Mouse (Mus musculus): ENCODE measurements around the gene Gm10642. TPM values are rescaled to one million over a fixed set of nuclear protein-coding genes. Genes with fewer than 3 reads are reported as not detected.

Gene Gm10642
- polyA plus RNA-seq, 1 experiment from 2014 or later: 0.23 TPM

- H3K79me2 ChIP-seq (ENCODE audit: inconsistent target): peaks cover 100% of the 10 kb centered on the region
- WGBS (ENCODE audit: missing documents): 35% methylated on average over 3 of the region's 3 CpGs
- no peak overlapping the region for H3K27ac ChIP-seq
- no peaks in the 10 kb centered on the region for H3K36me3 ChIP-seq (ENCODE audit: inconsistent target)
- no peak overlapping the region for H3K4me3 ChIP-seq (ENCODE audit: inconsistent target)
Observed at GRCm38 (mm10) chr9:70689926-70690325, 33.9 kb downstream of the Gm10642 start.

GRCm38 (mm10) chr9:70690579-70690978, 34.5 kb downstream of the Gm10642 start:
- Histone ChIP-seq H3K36me3 (ENCODE audit: inconsistent target) (no peaks in the 10 kb centered on the region), H3K79me2 (ENCODE audit: inconsistent target) (peaks cover 100% of the 10 kb centered on the region), H3K27ac (no peak overlapping the region), H3K4me3 (ENCODE audit: inconsistent target) (no peak overlapping the region)

GRCm38 (mm10) chr9:70691772-70692693, 36.0 kb downstream of the Gm10642 start:
- 14% methylated on average over 2 of the region's 2 CpGs for WGBS (ENCODE audit: missing documents)
- Histone ChIP-seq H3K4me3 (ENCODE audit: inconsistent target) (no peak overlapping the region), H3K36me3 (ENCODE audit: inconsistent target) (no peaks in the 10 kb centered on the region), H3K79me2 (ENCODE audit: inconsistent target) (peaks cover 100% of the 10 kb centered on the region), H3K27ac (no peak overlapping the region)

GRCm38 (mm10) chr9:70695723-70696122, 39.7 kb downstream of the Gm10642 start:
- 63% methylated on average over 2 of the region's 2 CpGs for WGBS (ENCODE audit: missing documents)

GRCm38 (mm10) chr9:70698090-70698489, 42.0 kb downstream of the Gm10642 start:
- WGBS (ENCODE audit: missing documents): 88% methylated on average over 1 of the region's 1 CpGs
- Histone ChIP-seq H3K27ac (no peak overlapping the region), H3K79me2 (ENCODE audit: inconsistent target) (peaks cover 100% of the 10 kb centered on the region), H3K36me3 (ENCODE audit: inconsistent target) (no peaks in the 10 kb centered on the region), H3K4me3 (ENCODE audit: inconsistent target) (no peak overlapping the region)

More at GRCm38 (mm10) chr9:70695723-70696122, 39.7 kb downstream of the Gm10642 start:
- Histone ChIP-seq H3K27ac (no peak overlapping the region), H3K36me3 (ENCODE audit: inconsistent target) (no peaks in the 10 kb centered on the region), H3K4me3 (ENCODE audit: inconsistent target) (no peak overlapping the region), H3K79me2 (ENCODE audit: inconsistent target) (peaks cover 100% of the 10 kb centered on the region)

GRCm38 (mm10) chr9:70703597-70704203, 47.6 kb downstream of the Gm10642 start:
- H3K36me3 ChIP-seq (ENCODE audit: inconsistent target): peaks cover 4% of the 10 kb centered on the region; the same call in 1 of the 2 replicates
- 98% methylated on average over 4 of the region's 5 CpGs for WGBS (ENCODE audit: missing documents)
- no peak overlapping the region for H3K27ac ChIP-seq
- H3K4me3 ChIP-seq (ENCODE audit: inconsistent target): no peak overlapping the region
- H3K79me2 ChIP-seq (ENCODE audit: inconsistent target): peaks cover 51% of the 10 kb centered on the region

- Histone ChIP-seq H3K4me3 (ENCODE audit: inconsistent target) (no peak overlapping the region), H3K27ac (no peak overlapping the region), H3K79me2 (ENCODE audit: inconsistent target) (peaks cover 23% of the 10 kb centered on the region), H3K36me3 (ENCODE audit: inconsistent target) (peaks cover 4% of the 10 kb centered on the region; the same call in 1 of the 2 replicates)
- 60% methylated on average over 1 of the region's 1 CpGs for WGBS (ENCODE audit: missing documents)
Observed at GRCm38 (mm10) chr9:70706444-70706843, 50.4 kb downstream of the Gm10642 start.

Other genes starting within 250 kb of the Gm10642 start
- 0.67 to 9.2 TPM (median 4.5 TPM) in 3 replicates for gene Ccnb2, start 234.7 kb upstream of the Gm10642 start, polyA plus RNA-seq (2018)
- 26.9 to 36.9 TPM (median 33.3 TPM) in 3 replicates for gene Rnf111, start 152.5 kb upstream of the Gm10642 start, polyA plus RNA-seq (2018)
- gene Sltm, start 113.5 kb upstream of the Gm10642 start, polyA plus RNA-seq (2018): 26.1 to 48.6 TPM (median 27.2 TPM) in 3 replicates
- gene Mindy2, start 923 bp downstream of the Gm10642 start, polyA plus RNA-seq (2018): 20.6 to 29.2 TPM (median 25.6 TPM) in 3 replicates
- gene Adam10, start 22.7 kb downstream of the Gm10642 start, polyA plus RNA-seq (2018): 68.2 to 97.6 TPM (median 76.3 TPM) in 3 replicates

All from macrophage (primary cell).